Mouse (Mus musculus): ENCODE measurements around the gene Ptpn5.

Ptpn5 gene

GRCm38 (mm10) chr7:47112036-47112435, 21.4 kb downstream of the Ptpn5 start:
- in situ Hi-C loops (cut with MboI, MseI), result loop anchor here (10.0 kb wide), 1 partner anchor 1837 kb away; the partner anchor contains the start of gene Slc6a21

GRCm38 (mm10) chr7:47111121-47111520, 22.4 kb downstream of the Ptpn5 start:
- in situ Hi-C loops (cut with MboI, MseI), result loop anchor here (10.0 kb wide), 1 partner anchor 1836 kb away; the partner anchor contains the start of gene Slc6a21

- in situ Hi-C loops (cut with MboI, MseI), result loop anchor here (10.0 kb wide), 1 partner anchor 1836 kb away; the partner anchor contains the start of gene Slc6a21
These were observed 23.0 kb downstream of the Ptpn5 start for GRCm38 (mm10) chr7:47110511-47110910.

- in situ Hi-C loops (cut with MboI, MseI), result no loop called here
These were observed 24.7 kb downstream of the Ptpn5 start for GRCm38 (mm10) chr7:47108779-47109189.

GRCm38 (mm10) chr7:47106949-47107348, 26.5 kb downstream of the Ptpn5 start:
- in situ Hi-C loops (cut with MboI, MseI), result no loop called here

- in situ Hi-C loops (cut with MboI, MseI), result no loop called here
These were observed 29.6 kb downstream of the Ptpn5 start for GRCm38 (mm10) chr7:47103671-47104414.

GRCm38 (mm10) chr7:47102970-47103369, 30.5 kb downstream of the Ptpn5 start:
- in situ Hi-C loops (cut with MboI, MseI), result no loop called here

GRCm38 (mm10) chr7:47100615-47101014, 32.9 kb downstream of the Ptpn5 start:
- in situ Hi-C loops (cut with MboI, MseI), result no loop called here

GRCm38 (mm10) chr7:47099306-47099705, 34.2 kb downstream of the Ptpn5 start:
- in situ Hi-C loops (cut with MboI, MseI), result loop anchor here (5.0 kb wide), 1 partner anchor 48 kb away; no protein-coding TSS in a partner anchor

GRCm38 (mm10) chr7:47098044-47098443, 35.4 kb downstream of the Ptpn5 start:
- in situ Hi-C loops (cut with MboI, MseI), result loop anchor here (5.0 kb wide), 1 partner anchor 49 kb away; no protein-coding TSS in a partner anchor

GRCm38 (mm10) chr7:47094969-47095368, 38.5 kb downstream of the Ptpn5 start:
- in situ Hi-C loops (cut with MboI, MseI), result loop anchor here (5.0 kb wide), 1 partner anchor 52 kb away; no protein-coding TSS in a partner anchor

- in situ Hi-C loops (cut with MboI, MseI), result no loop called here
These were observed 39.5 kb downstream of the Ptpn5 start for GRCm38 (mm10) chr7:47093935-47094334.

GRCm38 (mm10) chr7:47085075-47085474, 48.4 kb downstream of the Ptpn5 start:
- in situ Hi-C loops (cut with MboI, MseI), result no loop called here

- in situ Hi-C loops (cut with MboI, MseI), result no loop called here
These were observed 52.2 kb downstream of the Ptpn5 start for GRCm38 (mm10) chr7:47081277-47081676.

GRCm38 (mm10) chr7:47080868-47081267, 52.6 kb downstream of the Ptpn5 start:
- in situ Hi-C loops (cut with MboI, MseI), result no loop called here

GRCm38 (mm10) chr7:47077451-47077850, 56.0 kb downstream of the Ptpn5 start:
- in situ Hi-C loops (cut with MboI, MseI), result loop anchor here (10.0 kb wide), 1 partner anchor 503 kb away; no protein-coding TSS in a partner anchor

GRCm38 (mm10) chr7:47076729-47077128, 56.8 kb downstream of the Ptpn5 start:
- in situ Hi-C loops (cut with MboI, MseI), result loop anchor here (10.0 kb wide), 1 partner anchor 502 kb away; no protein-coding TSS in a partner anchor

- in situ Hi-C loops (cut with MboI, MseI), result loop anchor here (10.0 kb wide), 1 partner anchor 501 kb away; no protein-coding TSS in a partner anchor
These were observed 57.3 kb downstream of the Ptpn5 start for GRCm38 (mm10) chr7:47076193-47076592.

GRCm38 (mm10) chr7:47073536-47074521, 59.7 kb downstream of the Ptpn5 start:
- in situ Hi-C loops (cut with MboI, MseI), result loop anchor here (10.0 kb wide), 1 partner anchor 499 kb away; no protein-coding TSS in a partner anchor

- in situ Hi-C loops (cut with MboI, MseI), result loop anchor here (10.0 kb wide), 1 partner anchor 498 kb away; no protein-coding TSS in a partner anchor
These were observed 60.9 kb downstream of the Ptpn5 start for GRCm38 (mm10) chr7:47072551-47072950.

GRCm38 (mm10) chr7:47067879-47068278, 65.6 kb downstream of the Ptpn5 start:
- in situ Hi-C loops (cut with MboI, MseI), result no loop called here

Measured in T-helper 2 cell (primary cell).